Mouse (Mus musculus): ENCODE measurements around the gene Nupl2. TPM values are rescaled to one million over a fixed set of nuclear protein-coding genes. Genes with fewer than 3 reads are reported as not detected.

Gene Nupl2
- polyA plus RNA-seq, 2 experiments, result 3.6 to 6.5 TPM

- TF ChIP-seq EP300 (IDR thresholded peaks at IDR 0.05; ENCODE audit: low read depth) (no peak), CTCF (IDR thresholded peaks at IDR 0.05; ENCODE audit: low read depth) (no peak)
- no peaks in the 10 kb centered on the region for H3K36me3 ChIP-seq (replicated peaks; ENCODE audit: control insufficient read depth, insufficient read depth, low read depth)
- H3K27ac ChIP-seq, result no peak overlapping the region
- H3K27me3 ChIP-seq (ENCODE audit: control insufficient read depth, insufficient read depth, low read length), result no peaks in the 10 kb centered on the region
- H3K4me2 ChIP-seq (ENCODE audit: low read depth), result no peak overlapping the region
- WGBS (ENCODE audit: insufficient replicate concordance), result 56% methylated on average over 5 of the region's 5 CpGs
- H3K4me3 ChIP-seq (ENCODE audit: insufficient read depth in 1 of 2, low read depth in 2 of 2, low read length in 2 of 2), result no peak overlapping the region
- no peaks in the 10 kb centered on the region for H3K9me3 ChIP-seq (ENCODE audit: control insufficient read depth, low read length)
- ATAC-seq (ENCODE audit: insufficient read depth) (no peak), DNase-seq (ENCODE audit: low read depth in 3 of 3, low spot score in 3 of 3) (no peak)
- no peaks in the 10 kb centered on the region for H3K4me1 ChIP-seq (replicated peaks; ENCODE audit: control insufficient read depth in 2 of 2, insufficient read depth in 2 of 2, low read length in 1 of 2)
- no peak overlapping the region for H3K9ac ChIP-seq (replicated peaks)
Measured at GRCm38 (mm10) chr5:24202492-24202891, 37.7 kb downstream of the Nupl2 start.

DNA sequence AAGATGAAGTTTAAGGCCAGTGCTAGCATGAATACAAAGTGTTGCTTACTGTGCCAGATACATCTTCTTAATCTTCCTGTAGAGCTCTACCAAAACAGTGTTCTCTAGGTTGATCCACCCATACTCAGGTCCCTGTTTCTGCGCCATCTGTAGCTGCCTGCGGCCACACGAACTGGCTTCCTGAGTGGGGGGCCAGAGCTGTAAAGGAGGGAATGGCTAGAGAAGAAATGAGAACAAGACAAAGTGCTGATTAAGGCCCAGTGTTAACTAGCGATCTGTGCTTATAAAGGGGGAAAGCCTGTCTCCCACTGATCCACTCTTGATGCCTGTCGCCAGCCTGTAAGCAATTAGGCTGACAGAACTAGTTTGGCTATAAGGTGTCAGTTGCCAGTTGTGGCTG, 38.5 kb downstream of the Nupl2 start:
- no peaks in the 10 kb centered on the region for H3K36me3 ChIP-seq (replicated peaks; ENCODE audit: control insufficient read depth, insufficient read depth, low read depth)
- DNase-seq (ENCODE audit: low read depth in 3 of 3, low spot score in 3 of 3) (no peak), ATAC-seq (ENCODE audit: insufficient read depth) (no peak)
- no peak overlapping the region for H3K4me3 ChIP-seq (ENCODE audit: insufficient read depth in 1 of 2, low read depth in 2 of 2, low read length in 2 of 2)
- 63% methylated on average over 5 of the region's 5 CpGs for WGBS (ENCODE audit: insufficient replicate concordance)
- H3K4me2 ChIP-seq (ENCODE audit: low read depth), result no peak overlapping the region
- no peak for TF ChIP-seq EP300 (IDR thresholded peaks at IDR 0.05; ENCODE audit: low read depth)
- TF ChIP-seq CTCF (IDR thresholded peaks at IDR 0.05; ENCODE audit: low read depth), result no peak
- no peak overlapping the region for H3K9ac ChIP-seq (replicated peaks)
- H3K9me3 ChIP-seq (ENCODE audit: control insufficient read depth, low read length), result no peaks in the 10 kb centered on the region
- H3K27ac ChIP-seq, result no peak overlapping the region
- no peaks in the 10 kb centered on the region for H3K27me3 ChIP-seq (ENCODE audit: control insufficient read depth, insufficient read depth, low read length)
- H3K4me1 ChIP-seq (replicated peaks; ENCODE audit: control insufficient read depth in 2 of 2, insufficient read depth in 2 of 2, low read length in 1 of 2), result no peaks in the 10 kb centered on the region

DNA sequence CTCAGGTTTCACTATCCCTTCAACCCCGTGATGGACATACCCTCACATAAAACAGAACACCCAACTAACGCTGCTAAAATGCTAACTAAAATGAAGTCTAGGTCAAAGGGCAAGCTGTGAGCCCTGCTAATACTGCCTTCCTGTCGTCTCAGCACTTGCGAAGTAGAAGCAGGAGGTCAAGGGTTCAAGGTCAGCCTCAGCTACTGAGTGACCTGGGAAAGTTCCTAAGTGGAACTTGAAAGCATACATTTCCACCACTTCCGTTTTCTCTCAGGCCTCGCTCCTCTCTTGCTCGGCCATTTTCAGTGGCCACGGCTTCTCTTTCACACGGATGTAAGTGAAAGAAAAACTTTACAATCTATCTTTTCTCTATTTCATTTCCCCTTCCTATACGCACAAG, 43.2 kb downstream of the Nupl2 start:
- ATAC-seq (ENCODE audit: insufficient read depth) (no peak), DNase-seq (ENCODE audit: low read depth in 3 of 3, low spot score in 3 of 3) (no peak)
- Histone ChIP-seq H3K4me3 (ENCODE audit: insufficient read depth in 1 of 2, low read depth in 2 of 2, low read length in 2 of 2) (no peak overlapping the region), H3K4me2 (ENCODE audit: low read depth) (no peak overlapping the region), H3K9me3 (ENCODE audit: control insufficient read depth, low read length) (no peaks in the 10 kb centered on the region), H3K27me3 (ENCODE audit: control insufficient read depth, insufficient read depth, low read length) (no peaks in the 10 kb centered on the region), H3K27ac (no peak overlapping the region), H3K4me1 (replicated peaks; ENCODE audit: control insufficient read depth in 2 of 2, insufficient read depth in 2 of 2, low read length in 1 of 2) (no peaks in the 10 kb centered on the region), H3K9ac (replicated peaks) (no peak overlapping the region), H3K36me3 (replicated peaks; ENCODE audit: control insufficient read depth, insufficient read depth, low read depth) (no peaks in the 10 kb centered on the region)
- 54% methylated on average over 10 of the region's 10 CpGs for WGBS (ENCODE audit: insufficient replicate concordance)
- TF ChIP-seq EP300 (IDR thresholded peaks at IDR 0.05; ENCODE audit: low read depth) (no peak), CTCF (IDR thresholded peaks at IDR 0.05; ENCODE audit: low read depth) (no peak)

- H3K27ac ChIP-seq, result no peak overlapping the region
- H3K27me3 ChIP-seq (ENCODE audit: control insufficient read depth, insufficient read depth, low read length), result no peaks in the 10 kb centered on the region
- no peak overlapping the region for H3K4me2 ChIP-seq (ENCODE audit: low read depth)
- no peak overlapping the region for H3K4me3 ChIP-seq (ENCODE audit: insufficient read depth in 1 of 2, low read depth in 2 of 2, low read length in 2 of 2)
- DNase-seq (ENCODE audit: low read depth in 3 of 3, low spot score in 3 of 3), result no peak
- H3K4me1 ChIP-seq (replicated peaks; ENCODE audit: control insufficient read depth in 2 of 2, insufficient read depth in 2 of 2, low read length in 1 of 2), result no peaks in the 10 kb centered on the region
- no peaks in the 10 kb centered on the region for H3K9me3 ChIP-seq (ENCODE audit: control insufficient read depth, low read length)
- ATAC-seq (ENCODE audit: insufficient read depth), result no peak
- no peak overlapping the region for H3K9ac ChIP-seq (replicated peaks)
- H3K36me3 ChIP-seq (replicated peaks; ENCODE audit: control insufficient read depth, insufficient read depth, low read depth), result no peaks in the 10 kb centered on the region
- WGBS (ENCODE audit: insufficient replicate concordance), result 27% methylated on average over 5 of the region's 5 CpGs
- no peak for TF ChIP-seq EP300 (IDR thresholded peaks at IDR 0.05; ENCODE audit: low read depth)
- TF ChIP-seq CTCF (IDR thresholded peaks at IDR 0.05; ENCODE audit: low read depth), result no peak
Measured at GRCm38 (mm10) chr5:24208505-24208904, 43.7 kb downstream of the Nupl2 start.

GRCm38 (mm10) chr5:24213861-24214546, 49.2 kb downstream of the Nupl2 start:
- Histone ChIP-seq H3K4me3 (ENCODE audit: insufficient read depth in 1 of 2, low read depth in 2 of 2, low read length in 2 of 2) (no peak overlapping the region), H3K36me3 (replicated peaks; ENCODE audit: control insufficient read depth, insufficient read depth, low read depth) (no peaks in the 10 kb centered on the region), H3K4me1 (replicated peaks; ENCODE audit: control insufficient read depth in 2 of 2, insufficient read depth in 2 of 2, low read length in 1 of 2) (no peaks in the 10 kb centered on the region), H3K9me3 (ENCODE audit: control insufficient read depth, low read length) (no peaks in the 10 kb centered on the region), H3K27ac (no peak overlapping the region), H3K27me3 (ENCODE audit: control insufficient read depth, insufficient read depth, low read length) (no peaks in the 10 kb centered on the region), H3K9ac (replicated peaks) (no peak overlapping the region), H3K4me2 (ENCODE audit: low read depth) (no peak overlapping the region)
- DNase-seq (ENCODE audit: low read depth in 3 of 3, low spot score in 3 of 3) (no peak), ATAC-seq (ENCODE audit: insufficient read depth) (no peak)
- TF ChIP-seq CTCF (IDR thresholded peaks at IDR 0.05; ENCODE audit: low read depth), result no peak
- no peak for TF ChIP-seq EP300 (IDR thresholded peaks at IDR 0.05; ENCODE audit: low read depth)
- 33% methylated on average over 3 of the region's 3 CpGs for WGBS (ENCODE audit: insufficient replicate concordance)
